Mouse (Mus musculus) gastrocnemius, postnatal 36 days (tissue): ENCODE measurements around the gene Pth. TPM values are rescaled to one million over a fixed set of nuclear protein-coding genes. Genes with fewer than 3 reads are reported as not detected.

Experiments
- DNase-seq, 2 experiments: peaks; one replicate each; pipeline ENCODE4 v3.0.0; 2022
- intact Hi-C: fragments of 180-260 bp; cut with DNase I; formaldehyde crosslinking; loops from one replicate; pipeline ENCODE4 v1.15.1; 2025
- total RNA-seq, 2 experiments: library from RNA; stranded (reverse); gene quantifications; 2 replicates each; pipeline ENCODE4 v1.2.3; 2021

Pth gene
- total RNA-seq, 2 experiments from 2014 or later, result not detected

- DNase-seq, result no peak
- intact Hi-C loops, result no loop called here
These were observed 41.1 kb downstream of the Pth start for GRCm38 (mm10) chr7:113347271-113347670.

Other genes starting within 250 kb of the Pth start
- 10 to 100 TPM; 10.6 to 12.1 TPM for gene Arntl, start 181.1 kb downstream of the Pth start, total RNA-seq
- 1 to 10 TPM; 4.9 to 6.3 TPM for gene Btbd10, start 19.2 kb downstream of the Pth start, total RNA-seq
- gene Far1, start 125.3 kb upstream of the Pth start, total RNA-seq, result 1 to 10 TPM; 8.9 to 9.2 TPM